Mouse (Mus musculus): ENCODE data around the gene Slc35a5.

DNA sequence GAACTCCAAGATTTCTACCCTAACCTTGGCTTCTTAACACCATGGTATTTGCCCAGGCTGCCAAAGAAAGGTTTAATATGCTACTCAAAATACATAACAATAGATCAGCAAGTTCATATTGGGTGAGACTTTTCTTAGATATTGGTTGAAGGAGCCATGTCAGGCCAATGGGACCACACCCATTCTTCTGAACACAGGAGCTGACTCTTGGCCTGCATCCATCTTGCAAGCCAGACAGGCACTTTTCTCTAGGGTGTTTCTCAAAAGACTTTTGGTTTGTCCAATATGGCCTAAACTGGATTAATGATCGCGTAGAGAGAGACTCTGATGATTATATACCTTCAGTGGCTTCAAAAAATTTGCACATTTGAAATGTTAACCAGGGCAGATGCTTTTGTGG is 61.0 kb downstream of the Slc35a5 start:
- TF ChIP-seq POLR2A (IDR thresholded peaks at IDR 0.05; ENCODE audit: low read depth, low read length) (no peak), CTCF (IDR thresholded peaks at IDR 0.05; ENCODE audit: extremely low read depth, insufficient read depth, insufficient read length, insufficient replicate concordance) (no peak)

Measured in spleen, adult 2 months (tissue).